Mouse (Mus musculus) cerebellum, adult 9-11 months (tissue): ENCODE data around the gene Whamm.

Experiments
- DNase-seq: peaks from one replicate; pipeline ENCODE4 v3.0.0; 2022

Gene Whamm

DNA sequence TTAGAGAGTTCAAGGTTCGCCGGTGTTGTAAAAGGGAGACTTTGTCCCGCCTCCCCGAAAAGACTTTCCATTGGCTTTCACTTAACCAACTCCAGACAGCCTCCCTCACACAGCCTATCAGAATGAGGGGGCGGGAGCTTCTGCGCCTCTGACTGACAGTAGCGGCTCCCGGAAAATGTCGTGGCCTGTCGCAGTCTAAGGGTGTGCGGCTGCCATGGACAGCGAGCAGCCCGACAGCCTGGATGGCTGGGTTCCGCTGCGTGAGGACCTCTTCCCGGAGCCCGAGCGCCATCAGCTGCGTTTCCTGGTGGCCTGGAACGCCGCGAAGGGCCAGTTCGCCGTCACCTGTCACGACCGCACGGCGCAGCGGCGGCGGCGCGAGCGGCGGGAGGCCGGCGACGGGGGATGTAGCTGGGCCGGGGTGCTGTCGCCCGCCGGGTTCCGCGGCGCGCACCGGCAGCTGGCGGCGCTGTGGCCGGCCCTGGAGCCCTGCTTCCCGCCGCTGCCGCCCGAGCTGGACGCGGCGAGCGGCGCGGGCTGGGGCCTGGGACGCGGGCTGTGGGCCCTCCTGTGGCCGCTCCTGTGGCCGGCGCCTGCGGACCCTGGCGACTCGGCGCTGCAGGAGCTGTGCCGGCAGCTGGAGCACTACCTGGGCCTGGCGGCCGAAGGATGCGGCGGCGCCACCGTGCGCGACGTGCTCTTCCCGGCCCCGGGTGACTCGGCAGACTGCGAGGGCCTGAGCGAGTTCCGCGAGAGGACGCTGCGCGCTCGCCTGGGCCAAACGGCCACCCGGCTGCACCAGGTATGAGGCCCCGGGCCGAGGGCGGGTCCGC is at the start of gene Whamm:
Gene Whamm (plus strand): TSS at position 159 of the 833 bp plus-strand sequence.
- peak; percentile 93 for DNase-seq

- DNase-seq = peak; percentile 92
Observed at GRCm38 (mm10) chr7:81523008-81523662, 47.9 kb upstream of the Whamm start.

GRCm38 (mm10) chr7:81523663-81524017 is 47.4 kb upstream of the Whamm start:
- no peak for DNase-seq

DNA sequence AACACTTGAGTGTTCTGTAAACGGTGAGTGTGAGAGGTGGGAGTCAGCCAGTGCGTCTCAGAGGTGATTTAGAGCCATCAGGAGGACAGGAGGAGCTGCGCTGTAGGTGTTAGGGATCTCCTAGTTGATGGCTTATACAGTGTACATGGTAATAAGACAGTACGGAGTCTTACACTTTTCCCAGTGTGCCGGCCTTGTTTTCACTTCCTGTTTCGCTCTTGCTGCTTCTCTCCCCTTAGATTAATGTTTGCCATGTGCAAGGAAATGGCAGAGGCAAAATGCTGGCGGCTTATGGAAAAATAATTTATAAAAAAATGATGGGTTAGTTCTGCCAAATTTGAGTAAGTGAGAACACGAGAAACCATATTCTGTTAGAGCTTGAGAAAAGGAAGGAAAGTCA is 42.1 kb upstream of the Whamm start:
- DNase-seq = no peak

GRCm38 (mm10) chr7:81531462-81531861 is 39.6 kb upstream of the Whamm start:
- no peak for DNase-seq

DNA sequence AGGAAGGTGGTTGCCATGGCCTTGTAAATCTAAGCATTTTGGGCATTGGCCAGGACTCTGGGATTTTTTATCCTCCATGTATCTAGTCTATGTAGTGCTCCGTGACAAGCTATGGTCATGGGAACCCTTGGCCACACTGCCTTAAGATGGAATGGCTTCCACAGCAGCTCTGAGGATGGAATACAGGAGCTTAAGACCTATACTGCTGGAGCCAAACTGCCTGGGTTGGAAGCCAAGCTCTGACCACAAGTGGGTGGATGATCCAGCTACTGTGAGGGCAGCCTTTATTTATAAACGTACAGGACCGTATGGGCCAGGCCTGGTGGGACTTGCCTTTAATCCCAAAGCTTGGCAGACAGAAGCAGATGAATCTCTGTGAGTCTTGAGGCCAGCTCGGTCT is 34.6 kb upstream of the Whamm start:
- DNase-seq = no peak

- DNase-seq = no peak
Observed at GRCm38 (mm10) chr7:81538070-81538675, 32.9 kb upstream of the Whamm start.

DNA sequence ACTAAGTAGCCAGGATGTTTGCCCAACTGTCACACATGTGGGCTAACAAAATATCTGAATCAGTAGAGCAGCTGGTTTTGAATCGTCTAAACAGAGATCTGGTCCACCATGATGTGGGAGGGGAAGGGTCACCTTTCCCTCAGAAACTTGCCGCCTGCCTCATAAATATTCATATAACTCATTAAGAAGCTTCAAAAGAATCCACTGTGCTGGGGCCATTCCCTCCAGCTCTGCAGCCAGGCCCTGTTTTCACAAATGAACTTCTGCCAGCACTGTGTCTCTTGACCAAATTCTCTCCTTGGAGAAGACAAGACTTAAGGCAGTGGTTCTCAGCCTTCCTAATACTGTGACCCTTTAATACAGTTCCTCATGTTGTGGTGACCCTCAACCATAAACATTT is 31.5 kb upstream of the Whamm start:
- no peak for DNase-seq

DNA sequence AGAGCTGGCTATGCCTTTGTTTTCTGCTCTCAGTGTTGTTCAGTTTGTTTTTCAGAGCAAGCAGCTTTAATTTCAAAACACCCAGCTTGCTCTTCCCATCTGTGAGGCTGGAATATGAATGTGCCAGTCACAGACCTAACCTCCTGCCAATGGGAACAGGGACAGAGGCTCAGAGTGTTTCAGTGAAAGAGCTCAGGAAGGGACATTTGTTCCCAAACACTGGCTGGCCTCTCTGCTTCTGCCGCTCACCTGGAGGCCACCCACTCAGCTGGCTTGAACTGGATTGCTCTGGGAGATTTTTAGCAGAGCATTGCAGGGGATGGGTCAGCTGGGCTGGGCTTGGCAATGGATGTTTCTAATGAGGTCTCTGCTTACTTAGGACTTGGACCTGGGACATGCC is 30.1 kb upstream of the Whamm start:
- DNase-seq = no peak

DNA sequence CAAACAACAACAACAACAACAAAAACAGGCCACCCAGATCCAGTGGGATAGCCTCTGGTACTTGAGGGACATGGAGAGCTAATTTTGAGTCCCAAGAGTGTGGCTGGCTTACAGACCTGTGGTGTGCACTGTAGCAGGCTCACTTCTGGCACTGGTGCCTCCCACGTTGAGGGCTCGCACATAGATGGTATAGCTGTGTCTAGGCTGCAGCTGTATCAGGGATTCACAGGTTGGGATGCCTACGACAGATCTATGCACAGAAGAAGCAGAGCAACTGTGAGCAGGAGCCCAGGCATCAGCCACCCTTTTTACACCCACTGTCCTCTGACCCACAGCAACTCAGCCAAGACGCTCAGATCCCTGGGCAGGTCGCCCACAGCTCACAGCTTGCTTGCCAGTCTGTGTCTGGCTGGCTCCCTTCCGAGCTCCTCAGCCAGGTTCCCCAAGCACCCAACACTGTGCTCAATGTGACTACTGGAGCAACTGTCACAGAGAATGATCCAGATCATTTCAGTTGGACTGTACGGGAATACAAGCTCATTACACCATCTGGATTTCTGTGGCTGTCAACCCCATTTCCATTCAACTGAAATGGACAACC is 29.0 kb upstream of the Whamm start:
- DNase-seq = peak; percentile 30

GRCm38 (mm10) chr7:81542934-81543333 is 28.1 kb upstream of the Whamm start:
- DNase-seq = no peak

DNA sequence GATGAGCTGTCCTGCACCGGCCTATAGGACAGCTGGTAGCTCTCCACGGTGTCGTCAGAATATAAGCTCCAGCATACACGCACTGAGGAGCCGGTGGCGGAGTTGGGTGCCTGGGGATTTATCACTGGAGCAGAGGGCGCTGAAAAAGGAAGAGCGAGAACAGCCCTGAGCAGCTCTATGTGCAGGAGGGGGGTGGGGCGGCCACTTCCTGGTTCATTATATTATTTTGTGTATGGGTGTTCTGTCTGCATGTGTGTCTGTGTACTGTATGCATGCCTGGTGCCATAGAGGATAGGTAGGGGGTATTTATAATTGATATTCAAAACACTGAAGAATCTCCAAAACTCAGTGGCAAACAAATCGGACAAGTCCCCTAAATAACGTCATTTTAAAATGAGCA is 22.2 kb upstream of the Whamm start:
- no peak for DNase-seq

DNA sequence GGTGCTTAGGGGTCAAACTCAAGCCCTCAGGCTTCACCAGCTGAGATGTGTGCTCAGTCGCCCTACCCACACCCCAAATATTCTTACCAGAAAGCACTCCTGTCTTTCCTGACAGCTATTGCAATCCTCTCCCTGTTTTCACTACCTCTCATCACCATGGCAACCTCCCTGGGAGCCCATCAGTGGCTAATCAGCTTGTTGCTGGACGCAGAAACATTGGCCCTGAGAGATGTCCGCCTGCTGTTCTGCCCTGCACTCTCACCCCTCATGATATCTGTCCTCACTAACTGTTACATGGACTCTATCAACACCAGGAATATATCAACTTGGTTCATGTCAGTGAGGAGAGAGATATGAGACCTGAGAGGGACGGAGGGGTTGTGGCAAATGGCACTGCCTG is 17.5 kb upstream of the Whamm start:
- no peak for DNase-seq

DNA sequence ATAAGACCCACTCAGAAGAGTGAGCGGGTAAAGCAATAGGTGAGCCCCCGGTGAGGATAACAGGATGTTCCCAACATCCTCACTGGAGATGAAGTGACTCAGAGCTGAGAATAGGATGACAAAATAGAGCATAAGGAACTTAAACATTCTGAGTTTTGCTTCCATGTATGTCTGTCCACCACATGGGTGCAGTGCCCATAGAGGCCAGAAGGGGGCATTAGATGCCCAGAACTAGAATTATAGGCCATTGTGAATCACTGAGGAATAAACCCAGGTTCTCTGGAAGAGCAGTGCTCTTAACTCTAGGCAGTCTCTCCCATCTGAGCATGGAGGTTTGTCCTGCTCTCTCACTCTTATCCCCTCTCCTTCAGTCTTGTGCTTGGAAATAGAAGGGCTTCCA is 16.7 kb upstream of the Whamm start:
- no peak for DNase-seq

- DNase-seq = no peak
Observed at GRCm38 (mm10) chr7:81556839-81557238, 14.2 kb upstream of the Whamm start.

DNA sequence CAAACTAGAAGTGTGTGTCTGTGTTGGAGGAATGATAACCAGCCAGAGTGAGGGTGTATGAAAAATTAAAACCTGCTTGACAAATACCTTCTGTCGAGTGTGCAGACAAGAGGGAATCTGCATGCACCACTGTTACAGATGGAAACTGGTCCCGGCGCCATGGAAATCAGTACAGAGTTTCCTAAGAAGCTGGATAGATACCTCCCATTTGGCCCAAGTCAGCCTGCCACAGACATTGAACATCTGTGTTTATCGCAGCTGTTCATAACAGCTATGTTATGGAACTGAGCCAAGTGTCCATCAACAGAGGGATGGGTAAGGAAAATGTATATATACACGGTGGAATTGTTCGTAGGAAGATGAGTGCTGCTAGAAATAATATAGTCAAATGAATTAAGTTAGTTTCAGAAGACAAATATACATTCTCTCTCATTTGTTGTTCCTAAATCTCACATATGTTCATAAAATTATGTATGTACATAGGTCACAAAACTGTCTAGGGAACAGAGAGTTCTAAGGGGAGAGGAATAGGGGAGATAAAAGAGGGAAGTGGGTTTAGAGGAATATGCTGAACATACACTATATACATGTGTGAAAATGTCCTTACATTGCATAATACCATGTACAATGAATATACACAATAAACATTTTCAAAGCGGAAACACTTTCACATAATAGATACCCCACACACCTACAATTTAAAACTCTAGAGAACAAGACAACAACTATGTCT is 13.6 kb upstream of the Whamm start:
- no peak for DNase-seq

- no peak for DNase-seq
Observed at GRCm38 (mm10) chr7:81557985-81558360, 13.1 kb upstream of the Whamm start.

DNA sequence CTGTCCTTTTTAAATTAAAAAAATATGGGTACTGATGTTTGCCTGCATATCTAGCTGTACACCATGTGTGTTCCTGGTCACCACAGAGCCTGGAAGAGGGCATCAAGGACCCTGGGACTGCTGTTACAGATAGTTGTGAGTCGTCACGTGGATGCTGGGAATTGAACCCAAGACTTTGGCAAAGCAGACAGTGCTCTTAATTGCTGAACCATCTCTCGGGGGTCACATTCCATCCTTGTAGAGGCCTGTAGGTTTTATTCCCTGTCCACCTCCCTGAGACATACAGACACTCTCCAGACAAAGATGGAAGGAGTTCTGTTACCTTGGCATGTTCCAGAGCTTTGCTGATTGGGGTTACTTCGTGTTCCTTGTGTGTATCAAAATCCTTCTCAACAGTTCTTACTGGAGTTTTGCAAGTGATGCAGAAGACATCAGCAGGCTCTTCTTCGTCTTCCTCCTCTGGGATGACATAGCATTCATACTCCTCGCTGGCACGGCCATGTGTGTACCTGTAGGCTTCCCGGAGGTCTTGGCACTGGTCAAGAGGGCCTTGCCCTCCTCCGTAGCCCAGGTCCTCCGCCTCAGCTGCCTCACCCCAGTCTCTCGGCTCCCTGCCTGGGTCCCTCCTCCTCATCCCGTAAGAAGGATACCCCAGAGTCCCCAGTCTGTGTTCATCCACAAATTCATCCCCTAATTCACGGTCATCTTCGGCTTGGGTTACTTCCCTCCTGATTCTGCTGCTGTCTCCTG is 11.7 kb upstream of the Whamm start:
- no peak for DNase-seq

GRCm38 (mm10) chr7:81560101-81561049 is 10.7 kb upstream of the Whamm start:
- no peak for DNase-seq

GRCm38 (mm10) chr7:81561211-81561610 is 9.9 kb upstream of the Whamm start:
- no peak for DNase-seq

GRCm38 (mm10) chr7:81563506-81564015 is 7.5 kb upstream of the Whamm start:
- DNase-seq = no peak
